ENCODE assay signal across 28 mouse cellular contexts in the genomic region with DNA sequence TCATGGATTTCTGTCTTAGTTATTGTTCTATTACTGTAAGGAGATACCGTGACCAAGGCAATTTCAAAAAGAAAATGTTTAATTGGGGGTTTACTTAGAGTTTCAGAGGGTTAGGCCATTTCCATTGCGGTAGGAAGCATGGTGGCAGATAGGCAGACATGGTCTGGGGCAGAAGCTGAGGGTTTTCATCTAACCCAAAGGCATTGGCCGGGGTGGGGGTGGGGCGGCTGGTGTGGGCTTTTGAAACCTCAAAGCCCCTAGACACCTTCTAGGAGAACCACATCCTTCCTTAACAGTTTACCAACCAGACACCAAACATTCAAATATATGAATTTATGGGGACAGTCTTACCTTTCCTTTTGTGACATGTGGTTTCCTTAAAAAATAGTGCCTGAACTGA. TPM values are rescaled to one million over a fixed set of nuclear protein-coding genes. Genes with fewer than 3 reads are reported as not detected.
DNase-seq lines count a peak whose midpoint lies in the region; ATAC-seq and TF ChIP-seq lines count a peak whose summit lies in the region.
"Had no signal": no experiment of that assay in that cellular context is flagged by ENCODE, and none has a peak within 500 bp of the region (broad histone marks: within the 10 kb centered on the region; RNA-seq: fewer than 3 reads in every experiment).

No protein-coding gene starts in this region.

- in situ Hi-C loops in CH12.LX (cut with MboI; ENCODE audit: low pct_ligation_motif_present, low pct_unique_long_range_greater_than_20kb, low sequenced_read_pairs): no loop called here

- ATAC-seq in granulocyte monocyte progenitor cell, adult 5-6 weeks (replicated peaks; ENCODE audit: poor library complexity, severe bottlenecking): peak; percentile 55
- ATAC-seq in megakaryocyte, adult 5-6 weeks (ENCODE audit: poor library complexity, severe bottlenecking): 0 out of 2 replicates have a peak, but pooled peaks have one; percentile 33
- ATAC-seq in kidney, embryonic 15.5 days (replicated peaks; ENCODE audit: low FRiP score): no peak
- no peak for ATAC-seq in hindbrain, embryonic 13.5 days (ENCODE audit: low FRiP score)
- ATAC-seq in erythroblast, adult 5-6 weeks (replicated peaks; ENCODE audit: low FRiP score, poor library complexity, severe bottlenecking): no peak
- ATAC-seq: CD4-positive, CD25-positive, alpha-beta regulatory T cell, adult 4 months; forebrain, embryonic 13.5 days; forebrain, embryonic 15.5 days; forebrain, postnatal 0 days had no signal

- no peaks in the 10 kb centered on the region for H3K9me3 ChIP-seq in CH12.LX (replicated peaks; ENCODE audit: low read length)
- H3K9me3 ChIP-seq in kidney, embryonic 15.5 days (replicated peaks): no peaks in the 10 kb centered on the region
- H3K9me3 ChIP-seq in hindbrain, embryonic 13.5 days: no peaks in the 10 kb centered on the region
- H3K9me3 ChIP-seq: embryonic facial prominence, embryonic 13.5 days; embryonic facial prominence, embryonic 15.5 days; forebrain, embryonic 13.5 days; forebrain, embryonic 15.5 days had no signal

- no peak for TF ChIP-seq RAD21 in CH12.LX (IDR thresholded peaks at IDR 0.05; ENCODE audit: low read depth, low read length)

- H3K36me3 ChIP-seq in CH12.LX (replicated peaks in 1 of 2; ENCODE audit: control insufficient read depth in 1 of 2, insufficient read depth in 1 of 2, low read length in 1 of 2): peaks cover 10 to 28% of the 10 kb centered on the region in 2 experiments
- H3K36me3 ChIP-seq in kidney, embryonic 15.5 days: peaks cover 28% of the 10 kb centered on the region
- peaks cover 36% of the 10 kb centered on the region for H3K36me3 ChIP-seq in hindbrain, embryonic 13.5 days

- dilution Hi-C loops in CH12.LX (cut with MboI; ENCODE audit: extremely low pct_ligation_motif_present, extremely low pct_unique_long_range_greater_than_20kb, low sequenced_read_pairs): no loop called here

- no peak for TF ChIP-seq POLR2A in CH12.LX (IDR thresholded peaks at IDR 0.05; ENCODE audit: low read depth, low read length)

- WGBS in kidney, embryonic 15.5 days: 90% methylated on average over 4 of the region's 4 CpGs
- 92% methylated on average over 4 of the region's 4 CpGs for WGBS in hindbrain, embryonic 13.5 days

- TF ChIP-seq CTCF in CH12.LX (conservative IDR thresholded peaks at IDR 0.05 in 1 of 2, IDR thresholded peaks at IDR 0.05 in 1 of 2; ENCODE audit: low read depth in 2 of 2, low read length in 2 of 2): no peak

- H3K4me3 ChIP-seq in CH12.LX (replicated peaks in 1 of 3; ENCODE audit: low read depth in 2 of 3, low read length in 2 of 3, poor library complexity in 1 of 3): no peak overlapping the region
- no peak overlapping the region for H3K4me3 ChIP-seq in kidney, embryonic 15.5 days (replicated peaks)
- H3K4me3 ChIP-seq in hindbrain, embryonic 13.5 days: no peak overlapping the region
- H3K4me3 ChIP-seq: embryonic facial prominence, embryonic 13.5 days; embryonic facial prominence, embryonic 15.5 days; forebrain, embryonic 13.5 days; forebrain, embryonic 15.5 days had no signal

- peaks cover 2 to 5% of the 10 kb centered on the region in 2 experiments; a peak in 1 of 4 replicates for H3K4me1 ChIP-seq in CH12.LX (ENCODE audit: control insufficient read depth in 1 of 2, insufficient read depth in 2 of 2)
- H3K4me1 ChIP-seq in kidney, embryonic 15.5 days: peaks cover 6% of the 10 kb centered on the region
- no peaks in the 10 kb centered on the region for H3K4me1 ChIP-seq in hindbrain, embryonic 13.5 days (replicated peaks)
- H3K4me1 ChIP-seq: embryonic facial prominence, embryonic 15.5 days; forebrain, embryonic 13.5 days; forebrain, embryonic 15.5 days had no signal

- H3K4me2 ChIP-seq in CH12.LX (ENCODE audit: insufficient read depth, low read depth, poor library complexity, severe bottlenecking): no peak overlapping the region
- H3K4me2 ChIP-seq in kidney, embryonic 15.5 days: no peak overlapping the region
- no peak overlapping the region for H3K4me2 ChIP-seq in hindbrain, embryonic 13.5 days
- H3K4me2 ChIP-seq: embryonic facial prominence, embryonic 13.5 days; embryonic facial prominence, embryonic 15.5 days; forebrain, embryonic 13.5 days; forebrain, embryonic 15.5 days had no signal

- H3K27me3 ChIP-seq in CH12.LX (replicated peaks): no peaks in the 10 kb centered on the region
- no peaks in the 10 kb centered on the region for H3K27me3 ChIP-seq in kidney, embryonic 15.5 days
- H3K27me3 ChIP-seq in hindbrain, embryonic 13.5 days: no peaks in the 10 kb centered on the region
- H3K27me3 ChIP-seq: embryonic facial prominence, embryonic 13.5 days; embryonic facial prominence, embryonic 15.5 days; forebrain, embryonic 13.5 days; forebrain, embryonic 15.5 days had no signal

- H3K9ac ChIP-seq in CH12.LX (ENCODE audit: insufficient read depth, low read depth): no peak overlapping the region
- no peak overlapping the region for H3K9ac ChIP-seq in kidney, embryonic 15.5 days
- no peak overlapping the region for H3K9ac ChIP-seq in hindbrain, embryonic 13.5 days
- H3K9ac ChIP-seq: embryonic facial prominence, embryonic 13.5 days; embryonic facial prominence, embryonic 15.5 days; forebrain, embryonic 13.5 days; forebrain, embryonic 15.5 days; forebrain, postnatal 0 days had no signal

- no peak overlapping the region for H3K27ac ChIP-seq in CH12.LX (ENCODE audit: insufficient read depth, low read depth)
- H3K27ac ChIP-seq in kidney, embryonic 15.5 days: no peak overlapping the region
- no peak overlapping the region for H3K27ac ChIP-seq in hindbrain, embryonic 13.5 days
- H3K27ac ChIP-seq: embryonic facial prominence, embryonic 13.5 days; embryonic facial prominence, embryonic 15.5 days; forebrain, embryonic 13.5 days; forebrain, embryonic 15.5 days had no signal

- H3K79me2 ChIP-seq in CH12.LX (replicated peaks; ENCODE audit: control insufficient read depth, extremely low read depth, insufficient read depth, poor library complexity, severe bottlenecking): 0 out of 2 replicates have a peak, but pooled peaks cover 2% of the 10 kb centered on the region

- no peak for TF ChIP-seq EP300 in CH12.LX (IDR thresholded peaks at IDR 0.05; ENCODE audit: low read length)

- DNase-seq in 416B (ENCODE audit: low read depth) (peak; percentile 67), CH12.LX (ENCODE audit: extremely low read depth) (peak; percentile 14)
- no peak for DNase-seq in left cerebral cortex, adult 8-10 months (ENCODE audit: low spot score in 2 of 2)
- DNase-seq: adrenal gland, adult 2 months; adrenal gland, postnatal 10 days; adrenal gland, postnatal 25 days; B cell, adult 2 months; cerebellum, adult 11 months; cerebellum, adult 18-20 months; cerebellum, adult 9-10 months; cerebellum, postnatal 10 days; cerebellum, postnatal 25 days; embryo, embryonic 11 days; forebrain, postnatal 0 days had no signal

RNA-seq across cellular contexts. Expression of gene Zfp174, which starts 12.2 kb away (rescaled TPM):
- total RNA-seq in CH12.LX (2012; rRNA removed) (0.59 and 0.98 TPM in 2 replicates), CH12.LX (2014; rRNA removed) (0.24 and 0.26 TPM in 2 replicates)
- polyA plus RNA-seq in CH12.LX (2012; ENCODE audit: insufficient read length, low read depth): 0.33 and 0.37 TPM in 2 replicates
- 0.64 and 1.4 TPM in 2 replicates for total RNA-seq in granulocyte monocyte progenitor cell, adult 5-6 weeks (2014; fragmentation: Nextera tagmentation)
- total RNA-seq in granulocyte monocyte progenitor cell, adult 5-6 weeks (2017): 0.60 and 0.77 TPM in 2 replicates
- 0.21 and 0.74 TPM in 2 replicates for total RNA-seq in megakaryocyte, adult 5-6 weeks (2015)
- total RNA-seq in megakaryocyte, adult 5-6 weeks (2017): 0.20 and 0.22 TPM in 2 replicates
- 1.4 and 1.7 TPM in 2 replicates for polyA plus RNA-seq in kidney, embryonic 15.5 days (2015; fragmentation: Nextera tagmentation; extraction: Ambion mirVana)
- polyA plus RNA-seq in hindbrain, embryonic 13.5 days (2015; fragmentation: Nextera tagmentation; extraction: Ambion mirVana): 2.0 TPM in 2 replicates
- 0.21 TPM in 1 of 2 replicates, not detected in the other for total RNA-seq in erythroblast, adult 5-6 weeks (2015; ENCODE audit: low replicate concordance)
- 0.28 TPM in 1 of 2 replicates, not detected in the other for total RNA-seq in erythroblast, adult 5-6 weeks (2017; ENCODE audit: low replicate concordance)
- total RNA-seq in left cerebral cortex, adult 8-10 months (2022): 1 to 10 TPM; 4.2 to 5.3 (median 4.7) TPM

RNA-seq across cellular contexts. Expression of gene Naa60, which starts 12.9 kb away (rescaled TPM):
- 31.9 and 39.0 TPM in 2 replicates for total RNA-seq in CH12.LX (2012; rRNA removed)
- total RNA-seq in CH12.LX (2014; rRNA removed): 26.4 and 28.3 TPM in 2 replicates
- 67.2 and 81.5 TPM in 2 replicates for polyA plus RNA-seq in CH12.LX (2012; ENCODE audit: insufficient read length, low read depth)
- total RNA-seq in granulocyte monocyte progenitor cell, adult 5-6 weeks (2014; fragmentation: Nextera tagmentation): 72.5 and 101 TPM in 2 replicates
- 33.9 and 34.1 TPM in 2 replicates for total RNA-seq in granulocyte monocyte progenitor cell, adult 5-6 weeks (2017)
- total RNA-seq in megakaryocyte, adult 5-6 weeks (2015): 157 and 163 TPM in 2 replicates
- total RNA-seq in megakaryocyte, adult 5-6 weeks (2017): 61.0 and 64.2 TPM in 2 replicates
- 46.4 and 48.3 TPM in 2 replicates for polyA plus RNA-seq in kidney, embryonic 15.5 days (2015; fragmentation: Nextera tagmentation; extraction: Ambion mirVana)
- polyA plus RNA-seq in hindbrain, embryonic 13.5 days (2015; fragmentation: Nextera tagmentation; extraction: Ambion mirVana): 80.0 and 83.1 TPM in 2 replicates
- total RNA-seq in erythroblast, adult 5-6 weeks (2015; ENCODE audit: low replicate concordance): 28.0 and 33.8 TPM in 2 replicates
- total RNA-seq in erythroblast, adult 5-6 weeks (2017; ENCODE audit: low replicate concordance): 22.7 and 25.8 TPM in 2 replicates
- total RNA-seq in left cerebral cortex, adult 8-10 months (2022): 100 to 1,000 TPM; 109 to 146 (median 127) TPM

RNA-seq across cellular contexts. Expression of gene Zfp597, which starts 25.1 kb away (rescaled TPM):
- total RNA-seq in CH12.LX (2012; rRNA removed) (10.4 and 13.4 TPM in 2 replicates), CH12.LX (2014; rRNA removed) (17.5 and 17.8 TPM in 2 replicates)
- polyA plus RNA-seq in CH12.LX (2012; ENCODE audit: insufficient read length, low read depth): 10.5 and 11.0 TPM in 2 replicates
- 9.9 and 10.0 TPM in 2 replicates for total RNA-seq in granulocyte monocyte progenitor cell, adult 5-6 weeks (2014; fragmentation: Nextera tagmentation)
- total RNA-seq in granulocyte monocyte progenitor cell, adult 5-6 weeks (2017): 8.2 and 11.8 TPM in 2 replicates
- 9.9 and 11.0 TPM in 2 replicates for total RNA-seq in megakaryocyte, adult 5-6 weeks (2015)
- total RNA-seq in megakaryocyte, adult 5-6 weeks (2017): 20.8 and 22.5 TPM in 2 replicates
- polyA plus RNA-seq in kidney, embryonic 15.5 days (2015; fragmentation: Nextera tagmentation; extraction: Ambion mirVana): 5.4 and 6.1 TPM in 2 replicates
- polyA plus RNA-seq in hindbrain, embryonic 13.5 days (2015; fragmentation: Nextera tagmentation; extraction: Ambion mirVana): 14.2 and 18.4 TPM in 2 replicates
- total RNA-seq in erythroblast, adult 5-6 weeks (2015; ENCODE audit: low replicate concordance): 2.7 and 9.8 TPM in 2 replicates
- 3.7 and 4.0 TPM in 2 replicates for total RNA-seq in erythroblast, adult 5-6 weeks (2017; ENCODE audit: low replicate concordance)
- total RNA-seq in left cerebral cortex, adult 8-10 months (2022): 10 to 100 TPM; 26.0 to 29.7 (median 27.4) TPM

RNA-seq across cellular contexts. Expression of gene Gm20695, which starts 25.2 kb away (rescaled TPM):
- total RNA-seq in CH12.LX (2012; rRNA removed): 0.88 and 0.89 TPM in 2 replicates
- 1.2 and 1.7 TPM in 2 replicates for total RNA-seq in CH12.LX (2014; rRNA removed)
- not detected in 2 replicates for polyA plus RNA-seq in CH12.LX (2012; ENCODE audit: insufficient read length, low read depth)
- 1.3 and 7.0 TPM in 2 replicates for total RNA-seq in granulocyte monocyte progenitor cell, adult 5-6 weeks (2014; fragmentation: Nextera tagmentation)
- total RNA-seq in granulocyte monocyte progenitor cell, adult 5-6 weeks (2017): 1.4 TPM in 1 of 2 replicates, not detected in the other
- total RNA-seq in megakaryocyte, adult 5-6 weeks (2015): not detected in 2 replicates
- total RNA-seq in megakaryocyte, adult 5-6 weeks (2017): 0.98 and 1.3 TPM in 2 replicates
- 2.5 and 2.6 TPM in 2 replicates for polyA plus RNA-seq in kidney, embryonic 15.5 days (2015; fragmentation: Nextera tagmentation; extraction: Ambion mirVana)
- 5.1 and 6.3 TPM in 2 replicates for polyA plus RNA-seq in hindbrain, embryonic 13.5 days (2015; fragmentation: Nextera tagmentation; extraction: Ambion mirVana)
- not detected in 2 replicates for total RNA-seq in erythroblast, adult 5-6 weeks (2015; ENCODE audit: low replicate concordance)
- total RNA-seq in erythroblast, adult 5-6 weeks (2017; ENCODE audit: low replicate concordance): 0.68 TPM in 1 of 2 replicates, not detected in the other
- total RNA-seq in left cerebral cortex, adult 8-10 months (2022): 1 to 10 TPM in 2 of 4 experiments, under 1 TPM in 1, not detected in 1; 0.96 to 1.2 (median 1.0) TPM
- total RNA-seq: ES-E14 had no signal
- polyA plus RNA-seq: adrenal gland, adult 2 months had no signal

RNA-seq across cellular contexts. Expression of gene Olfr15, which starts 28.6 kb away (rescaled TPM):
- total RNA-seq in CH12.LX (2012; rRNA removed) (not detected in 2 replicates), CH12.LX (2014; rRNA removed) (not detected in 2 replicates)
- not detected in 2 replicates for polyA plus RNA-seq in CH12.LX (2012; ENCODE audit: insufficient read length, low read depth)
- total RNA-seq in granulocyte monocyte progenitor cell, adult 5-6 weeks (2014; fragmentation: Nextera tagmentation): not detected in 2 replicates
- total RNA-seq in granulocyte monocyte progenitor cell, adult 5-6 weeks (2017): not detected in 2 replicates
- not detected in 2 replicates for total RNA-seq in megakaryocyte, adult 5-6 weeks (2015)
- not detected in 2 replicates for total RNA-seq in megakaryocyte, adult 5-6 weeks (2017)
- polyA plus RNA-seq in kidney, embryonic 15.5 days (2015; fragmentation: Nextera tagmentation; extraction: Ambion mirVana): not detected in 2 replicates
- not detected in 2 replicates for polyA plus RNA-seq in hindbrain, embryonic 13.5 days (2015; fragmentation: Nextera tagmentation; extraction: Ambion mirVana)
- not detected in 2 replicates for total RNA-seq in erythroblast, adult 5-6 weeks (2015; ENCODE audit: low replicate concordance)
- 0.43 TPM in 1 of 2 replicates, not detected in the other for total RNA-seq in erythroblast, adult 5-6 weeks (2017; ENCODE audit: low replicate concordance)
- not detected for total RNA-seq in left cerebral cortex, adult 8-10 months (2022)
- total RNA-seq: adrenal gland, adult 2 months; adrenal gland, postnatal 10 days; adrenal gland, postnatal 25 days; adrenal gland, postnatal 4 days; ES-E14; forebrain, postnatal 0 days; MEL had no signal
- polyA plus RNA-seq: adrenal gland, adult 2 months; brain, embryonic 14.5 days; forebrain, embryonic 13.5 days; forebrain, embryonic 15.5 days; forebrain, postnatal 0 days had no signal

Comparison
In these comparisons a context has a peak if more than half of its experiments do, and no peak if none do; other contexts are left out.
1. DNase-seq: peak in 416B (single experiment) and CH12.LX (single experiment); none in left cerebral cortex, adult 8-10 months (0 of 2).
2. ATAC-seq: peak in granulocyte monocyte progenitor cell, adult 5-6 weeks (single experiment) and megakaryocyte, adult 5-6 weeks (single experiment); none in kidney, embryonic 15.5 days (single experiment), hindbrain, embryonic 13.5 days (single experiment) and erythroblast, adult 5-6 weeks (single experiment).